Mouse (Mus musculus) stomach, postnatal 0 days (tissue): ENCODE data around the gene I830077J02Rik.

Source experiments
- CTCF ChIP-seq: IDR thresholded peaks from 2 replicates; pipeline ENCODE4 v1.5.1; 2016; ENCODE audit warnings: antibody characterized with exemption, low read depth, mild to moderate bottlenecking, moderate library complexity
- EP300 ChIP-seq: optimal IDR thresholded peaks from 2 replicates; pipeline ENCODE3; 2016; ENCODE audit warnings: antibody characterized with exemption

DNA sequence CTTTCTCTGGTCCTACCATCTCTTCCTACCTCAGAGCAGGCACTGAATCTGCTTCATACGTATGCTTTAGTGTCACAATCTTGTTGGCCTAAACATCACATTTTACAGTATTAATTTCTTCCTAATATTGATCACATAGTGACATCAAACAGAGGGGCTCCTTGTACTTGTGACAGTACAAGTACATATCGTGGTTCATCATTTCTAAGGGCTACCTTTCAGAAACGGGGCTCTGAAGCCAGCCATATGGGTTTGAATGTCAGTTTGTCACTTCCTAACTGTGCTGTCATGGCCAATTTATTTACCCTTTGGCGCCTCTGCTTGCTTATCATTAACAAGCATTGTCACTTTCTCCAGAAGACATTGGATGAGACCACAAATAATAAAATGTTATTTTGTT is 31.0 kb downstream of the I830077J02Rik start:
- TF ChIP-seq CTCF (no peak), EP300 (no peak)
